Mouse (Mus musculus) small intestine, adult 2 months (tissue): ENCODE data around the gene Pde9a.

Experiments
- CTCF ChIP-seq: fragments of 200-500 bp; IDR thresholded peaks from 2 replicates; pipeline ENCODE4 v1.5.1; 2012; ENCODE audit warnings: low read depth, mild to moderate bottlenecking, control low read depth, inconsistent platforms, low read length, moderate library complexity, mixed read lengths; ENCODE audit not compliant: insufficient replicate concordance, insufficient read length; ENCODE audit errors: extremely low read depth
- POLR2A ChIP-seq: fragments of 200-500 bp; IDR thresholded peaks from 2 replicates; pipeline ENCODE4 v1.6.1; 2012; ENCODE audit warnings: low read depth, mild to moderate bottlenecking, control low read depth, inconsistent platforms, low read length, moderate library complexity

DNA sequence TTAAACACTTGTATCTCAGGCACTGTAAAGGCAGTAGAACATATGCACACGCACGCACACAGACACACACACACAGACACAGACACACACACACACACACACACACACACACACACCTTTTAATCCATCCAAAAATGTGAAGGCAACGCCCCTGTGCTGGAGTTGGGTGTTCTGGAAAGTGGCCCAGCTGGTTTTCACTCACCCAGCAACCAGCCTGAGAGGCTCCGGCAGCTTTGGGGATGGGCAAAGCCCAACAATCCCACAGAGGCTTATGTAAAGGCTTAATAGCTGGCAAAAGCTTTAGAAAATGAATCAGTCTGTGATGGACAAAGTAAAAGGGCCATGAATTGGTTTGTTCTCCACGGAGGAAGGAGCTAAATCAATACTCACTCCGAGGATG is 14.3 kb downstream of the Pde9a start:
- no peak for TF ChIP-seq CTCF
- TF ChIP-seq POLR2A = no peak
